Mouse (Mus musculus) CH12.LX (cell line): ENCODE results near the gene Wrap53. TPM values are rescaled to one million over a fixed set of nuclear protein-coding genes. Genes with fewer than 3 reads are reported as not detected.

ENCODE experiments used
- DNase-seq: peaks from one replicate; pipeline ENCODE4 v3.0.0-alpha.2; 2013; ENCODE audit errors: extremely low read depth
- H3K27ac ChIP-seq: 2 replicates; pipeline ENCODE4 v1.5.1; 2012; ENCODE audit warnings: low read depth, mild to moderate bottlenecking, control low read depth, moderate library complexity; ENCODE audit not compliant: insufficient read depth
- H3K27me3 ChIP-seq: replicated peaks from 2 replicates; pipeline ENCODE3; 2012; ENCODE audit warnings: inconsistent platforms
- H3K36me3 ChIP-seq, 2 experiments: replicated peaks in 1 of 2; 2 replicates each; pipeline versions ENCODE3 to v1.6.1; 2012; ENCODE audit warnings: inconsistent platforms in 1 of 2, low read length in 1 of 2, mild to moderate bottlenecking in 1 of 2, mixed read lengths in 1 of 2, moderate library complexity in 1 of 2; ENCODE audit not compliant: control insufficient read depth in 1 of 2, insufficient read depth in 1 of 2
- H3K4me1 ChIP-seq, 2 experiments: 2 replicates each; pipeline ENCODE4 v1.6.1; 2012; ENCODE audit warnings: inconsistent platforms in 1 of 2, moderate library complexity in 1 of 2; ENCODE audit not compliant: insufficient read depth in 2 of 2, control insufficient read depth in 1 of 2
- H3K4me2 ChIP-seq: 2 replicates; pipeline ENCODE4 v1.6.1; 2012; ENCODE audit warnings: low read depth, mild to moderate bottlenecking, control low read depth; ENCODE audit not compliant: poor library complexity, insufficient read depth, severe bottlenecking
- H3K4me3 ChIP-seq, 3 experiments: fragments of 150-350 bp in 1 of 3; sonication (generic) in 1 of 3; replicated peaks in 1 of 3; 2 replicates each; pipeline versions ENCODE3 to v1.5.1; 2011 to 2012; ENCODE audit warnings: low read depth in 2 of 3, low read length in 2 of 3, mild to moderate bottlenecking in 2 of 3, moderate library complexity in 2 of 3, control low read depth in 1 of 3, improper control_type of control experiment in 1 of 3, inconsistent platforms in 1 of 3, mixed read lengths in 1 of 3; ENCODE audit not compliant: poor library complexity in 1 of 3
- H3K79me2 ChIP-seq: replicated peaks from 2 replicates; pipeline ENCODE4 v1.6.1; 2012; ENCODE audit warnings: mild to moderate bottlenecking, moderate library complexity; ENCODE audit not compliant: control insufficient read depth, poor library complexity, insufficient read depth, severe bottlenecking; ENCODE audit errors: extremely low read depth
- H3K9ac ChIP-seq: 2 replicates; pipeline ENCODE4 v1.6.1; 2012; ENCODE audit warnings: low read depth, mild to moderate bottlenecking, control low read depth, moderate library complexity; ENCODE audit not compliant: insufficient read depth
- H3K9me3 ChIP-seq: replicated peaks from 2 replicates; pipeline ENCODE3; 2012; ENCODE audit warnings: low read length, inconsistent platforms, mixed read lengths
- CHD2 ChIP-seq: IDR thresholded peaks from 2 replicates; pipeline ENCODE4 v1.6.1; 2011; ENCODE audit warnings: low read length, improper control_type of control experiment
- E2F4 ChIP-seq: IDR thresholded peaks from 2 replicates; pipeline ENCODE4 v1.6.1; 2011; ENCODE audit warnings: low read depth, low read length, improper control_type of control experiment; ENCODE audit not compliant: insufficient replicate concordance
- HCFC1 ChIP-seq: IDR thresholded peaks from 2 replicates; pipeline ENCODE4 v1.6.1; 2012; ENCODE audit warnings: low read depth, mild to moderate bottlenecking, inconsistent platforms, low read length, improper control_type of control experiment
- IRF4 ChIP-seq: IDR thresholded peaks from 2 replicates; pipeline ENCODE4 v1.6.1; 2014; ENCODE audit warnings: low read depth, mild to moderate bottlenecking, inconsistent platforms, low read length, improper control_type of control experiment
- MAFK ChIP-seq: IDR thresholded peaks from 2 replicates; pipeline ENCODE4 v1.6.1; 2011; ENCODE audit warnings: low read length, improper control_type of control experiment; ENCODE audit not compliant: insufficient replicate concordance
- MXI1 ChIP-seq: IDR thresholded peaks from 2 replicates; pipeline ENCODE4 v1.6.1; 2011; ENCODE audit warnings: mild to moderate bottlenecking, low read depth, low read length, improper control_type of control experiment
- NELFE ChIP-seq: IDR thresholded peaks from 2 replicates; pipeline ENCODE4 v1.6.1; 2011; ENCODE audit warnings: low read depth, low read length, improper control_type of control experiment
- PAX5 ChIP-seq: IDR thresholded peaks from 2 replicates; pipeline ENCODE4 v1.6.1; 2012; ENCODE audit warnings: low read length, inconsistent platforms, mixed read lengths
- POLR2A ChIP-seq: IDR thresholded peaks from 2 replicates; pipeline ENCODE4 v1.6.1; 2011; ENCODE audit warnings: low read depth, mild to moderate bottlenecking, improper control_type of control experiment, low read length
- POLR2AphosphoS2 ChIP-seq: IDR thresholded peaks from 2 replicates; pipeline ENCODE4 v1.6.1; 2011; ENCODE audit warnings: low read depth, low read length, improper control_type of control experiment
- RAD21 ChIP-seq: IDR thresholded peaks from 2 replicates; pipeline ENCODE4 v1.6.1; 2011; ENCODE audit warnings: low read depth, mild to moderate bottlenecking, low read length, improper control_type of control experiment, moderate library complexity
- SIN3A ChIP-seq: IDR thresholded peaks from 2 replicates; pipeline ENCODE4 v1.6.1; 2012; ENCODE audit warnings: low read length, improper control_type of control experiment, inconsistent platforms
- USF2 ChIP-seq: conservative IDR thresholded peaks from 2 replicates; pipeline ENCODE4 v1.6.1; 2011; ENCODE audit warnings: low read depth, low read length, improper control_type of control experiment
- ZKSCAN1 ChIP-seq: IDR thresholded peaks from 2 replicates; pipeline ENCODE4 v1.6.1; 2012; ENCODE audit warnings: low read depth, inconsistent platforms, low read length, improper control_type of control experiment, borderline replicate concordance
- dilution Hi-C: fragments of 300-500 bp; cut with MboI; formaldehyde crosslinking; loops from 2 replicates; pipeline ENCODE4 v1.14.3; 2020; ENCODE audit warnings: low sequenced_read_pairs; ENCODE audit not compliant: extremely low pct_unique_long_range_greater_than_20kb, extremely low pct_ligation_motif_present
- in situ Hi-C: fragments of 300-500 bp; cut with MboI; formaldehyde crosslinking; loops from 3 replicates; pipeline ENCODE4 v1.14.3; 2019; ENCODE audit warnings: low sequenced_read_pairs, low pct_ligation_motif_present, low pct_unique_long_range_greater_than_20kb, mixed read lengths
- polyA plus RNA-seq: library from polyadenylated mRNA; unstranded; fragments of >175 nt; gene quantifications from 2 replicates; pipeline ENCODE4 v1.2.1, GENCODE M21; 2012; ENCODE audit warnings: low read depth; ENCODE audit not compliant: insufficient read length
- total RNA-seq, 2 experiments: library from RNA; depleted of rRNA; stranded (reverse); fragments of 300-350 nt in 1 of 2; fragments of >200 nt in 1 of 2; gene quantifications; 2 replicates each; pipeline ENCODE4 v1.2.3; 2012 to 2014

Wrap53 gene
- total and polyA plus RNA-seq, 3 experiments = 25.4 to 36.0 (median 34.2) TPM

GRCm38 (mm10) chr11:69606832-69607231 is 26.8 kb upstream of the Wrap53 start:
- Histone ChIP-seq H3K4me2 (no peak overlapping the region), H3K9ac (no peak overlapping the region), H3K4me1 (peaks cover 9% of the 10 kb centered on the region in 2 experiments), H3K9me3 (no peaks in the 10 kb centered on the region), H3K36me3 (no peaks in the 10 kb centered on the region), H3K79me2 (no peaks in the 10 kb centered on the region), H3K4me3 (no peak overlapping the region), H3K27me3 (peaks cover 85% of the 10 kb centered on the region), H3K27ac (no peak overlapping the region)
- dilution Hi-C loops (no loop called here), in situ Hi-C loops (no loop called here)
- DNase-seq = no peak
- TF ChIP-seq RAD21 (no peak), IRF4 (no peak), USF2 (no peak), HCFC1 (no peak), CHD2 (no peak)

GRCm38 (mm10) chr11:69606491-69606795 is 26.4 kb upstream of the Wrap53 start:
- Histone ChIP-seq H3K4me1 (peaks cover 9% of the 10 kb centered on the region in 2 experiments), H3K79me2 (no peaks in the 10 kb centered on the region), H3K9ac (peak overlapping the region; percentile 49), H3K27me3 (peaks cover 85% of the 10 kb centered on the region), H3K9me3 (no peaks in the 10 kb centered on the region), H3K4me3 (peak overlapping the region; percentile 31 to 50 (median 39)), H3K36me3 (no peaks in the 10 kb centered on the region), H3K27ac (no peak overlapping the region), H3K4me2 (peak overlapping the region; percentile 93)
- dilution Hi-C loops (no loop called here), in situ Hi-C loops (no loop called here)
- TF ChIP-seq ZKSCAN1 (no peak), PAX5 (no peak), IRF4 (no peak), RAD21 (no peak), SIN3A (no peak), E2F4 (no peak), POLR2AphosphoS2 (no peak), MXI1 (no peak), NELFE (no peak), MAFK (no peak), POLR2A (no peak)
- DNase-seq = no peak
